Mouse (Mus musculus) lung, postnatal 0 days (tissue): ENCODE results near the gene Exoc6b.

Experiments used
- CTCF ChIP-seq: IDR thresholded peaks from 2 replicates; pipeline ENCODE4 v1.5.1; 2016; ENCODE audit warnings: antibody characterized with exemption, mild to moderate bottlenecking
- EP300 ChIP-seq: IDR thresholded peaks from 2 replicates; pipeline ENCODE4 v1.6.1; 2016; ENCODE audit warnings: antibody characterized with exemption, mild to moderate bottlenecking, control low read depth

DNA sequence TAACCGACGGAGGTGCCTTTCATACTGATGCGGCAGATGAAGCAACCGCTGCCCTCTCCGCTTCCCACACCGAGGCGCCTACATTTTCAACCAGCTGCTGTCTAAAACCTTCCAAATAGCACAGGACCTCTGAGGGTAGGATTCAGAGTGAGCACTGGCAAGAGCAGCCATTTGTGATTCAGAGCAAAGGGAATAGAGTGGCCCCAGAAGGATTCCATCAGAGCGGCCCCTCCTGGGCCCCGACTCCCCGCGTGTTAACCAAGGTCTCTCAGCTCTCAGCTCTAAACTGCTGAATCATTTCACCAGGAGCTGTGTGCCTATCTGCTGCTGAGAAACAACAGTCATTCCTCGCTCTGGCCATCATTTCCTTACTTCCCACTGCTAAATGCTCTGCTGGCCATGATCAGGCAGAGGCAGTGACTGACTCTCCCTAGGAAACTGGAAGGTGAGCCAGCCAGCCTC is 145.5 kb downstream of the Exoc6b start:
- TF ChIP-seq CTCF (no peak), EP300 (no peak)
